Mouse (Mus musculus) spleen, adult 2 months (tissue): ENCODE measurements around the gene Ctf2.

Experiments used
- CTCF ChIP-seq: fragments of 200-500 bp; IDR thresholded peaks from 2 replicates; pipeline ENCODE4 v1.5.1; 2011; ENCODE audit warnings: mild to moderate bottlenecking, inconsistent platforms; ENCODE audit not compliant: insufficient read depth, insufficient read length, insufficient replicate concordance; ENCODE audit errors: extremely low read depth
- POLR2A ChIP-seq: fragments of 200-500 bp; IDR thresholded peaks from 2 replicates; pipeline ENCODE4 v1.6.1; 2011; ENCODE audit warnings: low read depth, low read length, inconsistent platforms

GRCm38 (mm10) chr7:127680541-127680940 is 51.4 kb downstream of the Ctf2 start:
- TF ChIP-seq CTCF (no peak), POLR2A (no peak)
